Mouse (Mus musculus) heart, postnatal 14 days (tissue): ENCODE measurements around the gene Rph3al. TPM values are rescaled to one million over a fixed set of nuclear protein-coding genes. Genes with fewer than 3 reads are reported as not detected.
A peak's percentile ranks its signal among the peaks of the same experiment; 100 is the strongest.

Source experiments
- DNase-seq, 2 experiments: peaks; one replicate each; pipeline ENCODE4 v3.0.0; 2021 to 2022
- intact Hi-C: fragments of 180-260 bp; cut with DNase I; formaldehyde crosslinking; loops from one replicate; pipeline ENCODE4 v1.15.1; 2025
- long read RNA-seq, 2 experiments: library from polyadenylated mRNA; stranded (forward); transcript quantifications; one replicate each; pipeline ENCODE4 v2.0.0; 2021
- total RNA-seq, 2 experiments: library from RNA; stranded (reverse); gene quantifications; 2 replicates each; pipeline ENCODE4 v1.2.3; 2021

Rph3al gene
- 10 to 100 TPM; 12.8 to 16.6 TPM for total RNA-seq
- long read RNA-seq, experiment 1, partial matches to known transcripts, result 0 of 15 reads
- long read RNA-seq, experiment 1, other reads (novel, unspliced or antisense), result 11 of 15 reads
- long read RNA-seq, experiment 2, partial matches to known transcripts, result 0 of 19 reads
- long read RNA-seq, experiment 2, other reads (novel, unspliced or antisense), result 19 of 19 reads

DNA sequence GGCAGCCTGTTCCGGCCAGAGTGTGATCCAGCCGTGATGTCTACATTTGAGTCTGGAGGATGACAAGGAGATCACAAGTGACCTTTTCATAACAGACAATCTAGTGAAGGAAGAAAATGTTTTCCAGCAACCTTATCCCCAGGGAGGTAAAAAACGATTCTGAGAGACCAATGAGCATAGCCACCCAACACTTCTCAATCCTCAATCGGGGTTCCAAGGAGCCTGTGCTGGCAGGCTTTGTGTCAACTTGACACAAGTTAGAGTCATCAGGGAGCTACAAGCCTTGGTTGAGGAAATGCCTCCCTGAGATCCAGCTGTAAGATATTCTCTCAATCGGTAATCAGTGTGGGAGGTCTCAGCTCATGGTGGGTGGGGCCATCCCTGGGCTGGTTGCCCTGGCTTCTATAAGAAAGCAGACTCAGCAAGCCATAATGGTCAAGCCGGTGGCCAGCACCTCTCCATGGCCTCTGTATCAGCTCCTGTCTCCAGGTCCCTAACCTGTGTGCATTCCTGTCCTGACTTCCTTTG, at the start of gene Rph3al:
Gene Rph3al (minus strand): TSS at position 51 of the 528 bp plus-strand sequence.
- DNase-seq, result peak in 1 of 2 experiments; percentile 39
- intact Hi-C loops, result no loop called here

DNA sequence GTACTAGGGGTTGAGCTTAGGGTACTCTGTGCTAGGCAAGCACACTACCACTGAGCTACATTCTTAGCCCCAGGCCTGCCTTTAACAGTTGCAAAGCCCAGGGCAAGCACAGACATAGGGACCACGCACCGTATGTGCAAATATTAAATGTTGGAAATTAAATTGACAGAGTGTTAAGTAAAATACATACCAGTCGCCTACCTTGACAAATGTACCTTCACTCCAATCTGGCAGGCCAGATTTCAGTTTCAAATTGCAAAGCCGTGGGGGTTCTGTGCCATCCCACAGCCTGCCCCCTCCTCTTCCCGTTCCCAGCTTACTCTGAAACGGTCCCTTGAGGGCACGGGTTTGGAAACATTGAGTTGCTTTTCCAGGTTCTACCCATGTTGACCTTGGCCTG, 47.7 kb upstream of the Rph3al start:
- intact Hi-C loops, result no loop called here
- DNase-seq, result no peak

DNA sequence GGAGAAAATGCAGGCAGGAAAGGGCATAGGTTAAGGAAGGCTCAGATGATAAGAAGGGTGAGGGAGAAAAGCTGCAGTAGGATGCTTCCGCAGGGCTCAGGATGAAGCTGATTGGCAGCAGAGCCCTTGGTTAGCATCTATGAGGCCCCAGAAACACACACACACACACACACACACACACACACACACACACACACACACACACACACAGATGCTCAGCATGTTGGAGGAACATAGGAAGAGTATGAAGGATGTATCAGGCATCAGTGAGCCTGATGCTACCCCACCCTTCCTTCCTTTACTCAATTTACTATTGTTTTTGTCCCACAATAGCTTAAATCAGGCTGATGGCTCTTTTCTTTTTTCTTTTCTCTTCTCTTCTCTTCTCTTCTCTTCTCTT, 46.4 kb upstream of the Rph3al start:
- DNase-seq, result no peak
- intact Hi-C loops, result no loop called here

DNA sequence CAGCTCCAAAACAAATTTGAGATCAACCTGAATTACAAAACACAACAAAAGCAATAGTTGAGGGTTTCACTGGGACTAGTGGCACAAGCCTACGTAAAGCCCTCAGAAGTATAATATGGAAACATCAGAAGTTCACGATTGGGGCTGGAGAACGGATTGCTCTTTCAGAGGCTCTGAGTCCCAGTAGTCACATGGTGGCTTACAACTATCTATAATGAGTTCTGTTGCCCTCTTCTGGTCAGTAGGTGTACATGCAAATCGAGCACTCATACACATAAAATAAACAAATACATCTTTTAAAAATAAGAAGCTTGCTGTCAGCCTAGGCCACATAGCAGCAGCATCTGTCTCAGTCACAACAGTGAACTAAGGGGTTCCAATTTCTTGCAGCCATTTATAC, 45.0 kb upstream of the Rph3al start:
- DNase-seq, result no peak
- intact Hi-C loops, result no loop called here

DNA sequence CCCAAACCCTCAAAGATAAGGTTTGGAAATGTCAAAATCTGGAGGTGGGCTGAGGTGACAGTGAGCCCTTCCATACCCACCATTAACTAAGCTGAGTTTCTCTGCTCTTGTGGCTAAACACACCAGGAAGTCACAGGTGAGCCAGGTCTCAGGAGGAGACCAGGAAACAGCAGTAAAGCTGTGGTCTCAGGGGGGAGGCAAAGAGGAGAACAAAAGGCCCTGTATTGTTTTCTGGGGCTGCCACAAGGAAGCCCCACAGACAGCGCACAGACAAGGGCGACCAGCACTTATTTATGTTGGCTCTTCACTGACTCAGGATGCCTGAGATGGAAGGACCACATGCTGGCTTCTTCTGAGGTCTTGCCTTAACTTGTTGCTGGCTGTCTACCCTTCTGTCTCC, 42.2 kb upstream of the Rph3al start:
- intact Hi-C loops, result no loop called here

DNA sequence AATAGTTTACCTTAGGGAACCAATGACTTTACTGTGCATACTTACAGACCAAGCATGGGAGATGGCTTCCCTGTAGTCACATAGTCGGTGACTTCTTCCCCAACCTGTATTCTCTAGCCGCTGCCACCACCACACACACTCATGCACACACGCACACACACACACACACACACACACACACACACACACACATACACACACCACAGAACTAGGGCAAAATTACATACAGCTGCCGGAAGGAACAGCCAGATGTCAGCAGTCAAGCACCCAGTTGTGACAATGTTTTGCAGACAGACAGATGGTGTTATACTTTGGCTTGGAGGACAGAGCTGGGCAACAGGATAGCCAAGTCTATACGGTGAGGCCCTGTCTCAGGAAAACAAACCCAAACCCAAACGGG, 39.8 kb upstream of the Rph3al start:
- no peak for DNase-seq
- intact Hi-C loops, result no loop called here

More for the DNA sequence above, 42.2 kb upstream of the Rph3al start:
- DNase-seq, result no peak

DNA sequence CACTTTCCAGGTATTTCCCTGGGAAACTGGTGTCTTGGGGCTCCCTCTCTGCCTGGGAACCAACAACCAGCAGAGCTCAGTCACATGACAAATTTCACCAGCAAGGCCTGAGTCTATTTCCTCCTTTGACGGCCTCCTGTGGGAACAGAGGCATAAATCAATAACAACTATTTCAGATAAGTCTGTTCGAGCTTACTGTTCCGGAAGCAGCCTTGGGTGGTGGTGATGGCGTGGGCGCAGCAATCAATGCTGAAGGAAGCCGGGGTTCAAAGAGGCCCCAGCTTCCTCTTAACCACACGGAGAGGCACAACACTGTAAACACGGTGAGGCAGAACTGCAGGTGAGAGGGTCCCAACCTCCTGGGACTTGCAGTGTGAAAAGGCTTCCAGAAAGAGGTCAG, 38.5 kb upstream of the Rph3al start:
- DNase-seq, result no peak
- intact Hi-C loops, result no loop called here

DNA sequence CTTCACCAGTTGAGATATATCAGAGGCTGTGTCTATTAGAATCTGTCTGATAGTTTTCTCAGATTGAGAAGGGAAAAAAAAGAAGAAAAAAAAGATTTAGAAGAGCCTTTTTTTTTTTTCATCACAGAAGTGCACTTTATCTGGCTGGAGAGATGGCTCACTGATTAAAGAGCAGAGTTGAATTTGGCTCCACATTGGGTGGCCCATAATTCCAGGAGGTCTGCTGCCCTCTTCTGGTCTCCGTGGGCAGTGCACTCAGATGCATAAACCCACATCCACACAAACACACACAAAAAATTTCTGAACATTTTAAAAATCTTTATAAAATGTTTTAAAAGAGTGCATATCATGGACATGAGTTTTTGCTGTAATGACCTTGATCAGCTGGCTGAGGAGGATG, 35.8 kb upstream of the Rph3al start:
- DNase-seq, result no peak
- intact Hi-C loops, result no loop called here

DNA sequence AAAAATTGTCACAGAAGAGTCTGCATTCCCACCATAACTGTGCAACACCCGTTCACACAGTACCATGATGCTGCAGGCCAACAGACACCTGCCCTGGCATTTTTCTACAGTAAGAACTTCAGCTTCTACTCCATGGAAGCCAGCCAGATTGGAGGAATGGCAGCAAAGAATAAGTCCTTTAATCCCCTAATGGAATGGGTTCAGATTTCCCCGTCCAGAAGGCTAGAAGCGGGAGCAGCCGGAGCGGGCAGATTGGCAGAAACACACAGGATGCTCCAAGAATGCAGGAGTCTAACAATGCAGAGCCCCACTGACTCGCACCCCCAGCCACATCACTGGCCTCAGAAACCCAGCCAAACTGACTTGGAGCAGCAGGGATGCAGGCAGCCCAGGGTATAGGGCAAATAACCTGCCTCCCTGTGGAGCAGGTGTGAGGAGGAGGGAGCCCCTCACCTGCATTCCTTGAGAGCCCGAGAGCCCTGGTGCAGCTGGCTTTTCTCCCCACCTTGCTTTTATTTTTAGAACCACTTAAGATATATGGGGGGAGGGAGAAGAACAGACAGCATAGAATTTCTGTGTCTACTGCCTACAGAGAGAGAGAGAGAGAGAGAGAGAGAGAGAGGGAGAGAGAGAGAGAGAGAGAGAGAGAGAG, 34.8 kb upstream of the Rph3al start:
- intact Hi-C loops, result no loop called here
- no peak for DNase-seq

DNA sequence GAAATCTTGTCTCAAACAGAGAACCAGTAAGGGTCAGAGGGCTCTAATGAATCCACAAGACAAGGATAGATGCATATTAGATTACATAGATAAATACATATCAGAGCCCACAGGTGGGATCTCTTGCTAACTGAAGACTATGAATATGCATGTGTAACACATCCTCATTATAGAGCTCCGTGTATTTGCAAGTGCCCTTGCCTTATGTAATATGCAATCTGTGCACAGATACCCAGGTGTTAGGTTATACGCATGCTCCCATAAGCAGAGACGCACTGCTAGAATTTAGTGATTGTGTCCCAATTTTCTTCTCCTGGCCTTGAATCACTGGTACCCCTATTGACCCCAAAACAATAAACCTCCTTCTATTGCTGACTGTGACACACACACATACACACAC, 34.0 kb upstream of the Rph3al start:
- intact Hi-C loops, result no loop called here
- DNase-seq, result no peak

DNA sequence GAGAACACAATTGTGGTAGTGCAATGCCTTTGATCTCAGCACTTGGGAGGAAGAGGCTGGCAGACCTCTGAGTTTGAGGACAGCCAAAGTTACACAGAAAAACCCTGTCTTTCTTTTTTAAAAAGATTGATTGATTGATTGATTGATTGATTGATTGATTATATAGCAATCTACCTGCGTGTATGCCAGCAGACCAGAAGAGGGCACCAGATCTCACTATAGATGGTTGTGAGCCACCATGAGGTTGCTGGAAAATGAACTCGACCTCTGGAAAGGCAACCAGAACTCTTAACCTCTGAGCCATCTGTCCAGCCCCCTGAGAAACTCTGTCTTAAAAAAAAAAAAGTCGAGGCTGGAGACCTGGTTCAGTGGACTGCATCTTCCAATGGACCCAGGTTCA, 32.4 kb upstream of the Rph3al start:
- intact Hi-C loops, result no loop called here
- DNase-seq, result no peak

DNA sequence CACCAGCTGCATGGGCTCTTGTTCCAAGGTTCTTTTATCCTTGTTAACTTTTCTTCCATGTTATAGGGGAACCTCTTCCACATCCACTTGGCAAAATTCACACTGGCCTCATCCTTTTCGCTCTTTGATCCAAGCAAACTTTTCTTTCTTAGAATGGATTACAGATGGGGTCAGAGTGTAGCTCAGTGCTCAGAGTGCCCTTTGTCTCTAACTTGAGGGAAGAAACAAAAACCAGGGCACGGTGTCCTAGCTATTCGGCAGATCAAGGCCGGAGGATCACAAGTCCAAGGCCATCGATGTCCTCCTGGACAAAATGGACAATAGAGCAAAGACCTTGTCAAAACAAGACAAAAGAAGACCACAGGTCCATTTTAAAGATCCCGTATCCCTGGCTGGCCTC, 30.5 kb upstream of the Rph3al start:
- intact Hi-C loops, result loop anchor here (5.0 kb wide), 1 partner anchor 36 kb away; no protein-coding TSS in a partner anchor
- no peak for DNase-seq

DNA sequence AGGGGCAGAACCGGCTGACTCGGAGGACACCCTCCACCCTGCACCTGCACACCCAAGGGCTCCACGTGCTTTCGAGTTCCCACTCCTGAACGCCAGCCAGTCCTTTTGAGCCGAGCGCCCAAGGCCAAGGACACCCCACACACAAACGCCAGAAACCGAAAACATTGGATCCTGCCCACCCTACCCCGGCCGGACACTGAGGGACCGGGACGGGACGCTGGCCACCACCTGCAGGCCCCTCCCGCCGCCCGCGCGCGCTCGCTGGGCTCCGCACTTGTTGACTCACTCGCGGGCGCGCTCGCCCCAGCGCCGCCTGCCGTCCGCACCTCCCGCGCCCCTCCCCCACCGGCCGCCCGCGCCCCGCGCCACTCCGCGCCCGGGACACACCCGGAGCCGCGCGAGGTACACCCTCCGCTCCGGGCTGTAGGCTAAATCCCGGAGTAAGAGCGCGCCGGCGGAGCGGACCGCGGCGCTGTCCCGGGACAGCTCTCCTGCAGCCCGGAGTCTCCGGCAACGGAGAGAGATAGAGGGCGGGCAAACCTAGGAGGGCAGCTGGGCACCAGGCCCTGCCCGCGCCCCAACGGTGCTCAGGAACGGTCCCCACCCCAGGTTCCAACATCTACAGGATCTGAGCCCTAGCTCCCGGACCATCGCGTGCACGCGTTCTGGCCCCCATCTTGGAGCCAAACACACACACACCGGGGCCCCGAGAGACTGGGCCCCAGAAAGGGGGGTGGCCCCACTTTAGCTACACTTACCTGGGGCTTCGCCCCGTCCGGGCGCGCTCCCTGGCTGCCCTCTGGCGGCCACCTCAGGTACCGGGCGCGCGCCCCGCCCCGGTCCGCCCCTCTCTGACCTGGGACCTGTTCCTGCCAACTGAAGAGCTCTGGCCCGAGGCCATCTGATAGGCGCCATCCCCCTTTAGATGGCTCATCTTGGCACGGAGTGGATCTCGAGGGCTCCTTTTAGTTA, 28.5 kb upstream of the Rph3al start:
- intact Hi-C loops, result loop anchor here (1.0 to 5.0 kb wide), 4 partner anchors 34 to 252 kb away; no protein-coding TSS in a partner anchor
- peak; percentile 86 to 91 for DNase-seq

DNA sequence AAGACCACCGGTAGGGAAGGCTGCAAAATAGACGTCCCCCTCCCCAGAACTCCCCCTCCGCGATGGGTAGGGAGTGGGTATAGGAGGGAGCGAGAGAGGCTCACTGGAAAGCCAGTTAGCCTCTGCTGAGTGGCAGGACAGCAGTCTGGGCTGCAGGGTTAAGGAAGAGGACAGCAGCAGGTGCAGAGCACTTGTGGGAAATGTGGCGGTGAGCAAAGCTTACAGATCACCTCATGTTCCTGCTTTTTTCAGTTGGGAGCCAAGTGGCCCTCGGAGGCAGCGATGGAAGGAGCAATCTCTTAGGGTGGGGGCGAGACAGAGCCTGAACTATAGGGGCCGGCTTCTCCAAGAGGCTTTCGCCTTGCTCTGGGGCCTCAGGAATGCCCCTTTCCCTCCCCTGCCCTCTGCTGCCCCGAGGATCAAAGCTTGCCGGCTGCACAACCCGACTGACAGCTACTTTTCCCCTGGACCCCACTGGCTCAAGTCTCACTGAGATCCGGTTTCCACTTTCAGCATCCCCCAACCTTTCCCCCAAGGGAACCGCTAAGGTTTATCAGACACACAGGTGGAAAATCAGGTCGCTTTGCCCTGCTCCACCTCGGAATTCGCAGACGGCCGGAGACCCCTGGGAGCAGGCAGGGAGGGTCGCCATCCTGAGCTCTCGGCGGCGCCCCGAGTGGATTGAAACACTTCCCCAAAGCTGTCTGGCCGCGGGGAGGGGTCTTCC, 27.6 kb upstream of the Rph3al start:
- intact Hi-C loops, result loop anchor here (1.0 to 5.0 kb wide), 4 partner anchors 34 to 251 kb away; no protein-coding TSS in a partner anchor

DNA sequence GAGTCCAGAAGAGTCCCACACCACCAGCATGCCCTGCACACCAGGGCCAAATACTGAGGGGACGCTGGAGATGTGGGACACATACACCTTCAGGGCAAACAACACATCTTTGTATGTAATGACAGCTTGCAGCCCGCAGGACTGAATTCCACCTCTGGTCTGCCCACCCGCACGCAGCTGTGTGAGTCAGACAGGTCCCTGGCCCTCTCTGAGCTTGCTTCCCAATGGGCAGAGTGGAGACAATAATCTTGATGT, 26.2 kb upstream of the Rph3al start:
- intact Hi-C loops, result no loop called here
- no peak for DNase-seq

More for the DNA sequence above, 27.6 kb upstream of the Rph3al start:
- no peak for DNase-seq

DNA sequence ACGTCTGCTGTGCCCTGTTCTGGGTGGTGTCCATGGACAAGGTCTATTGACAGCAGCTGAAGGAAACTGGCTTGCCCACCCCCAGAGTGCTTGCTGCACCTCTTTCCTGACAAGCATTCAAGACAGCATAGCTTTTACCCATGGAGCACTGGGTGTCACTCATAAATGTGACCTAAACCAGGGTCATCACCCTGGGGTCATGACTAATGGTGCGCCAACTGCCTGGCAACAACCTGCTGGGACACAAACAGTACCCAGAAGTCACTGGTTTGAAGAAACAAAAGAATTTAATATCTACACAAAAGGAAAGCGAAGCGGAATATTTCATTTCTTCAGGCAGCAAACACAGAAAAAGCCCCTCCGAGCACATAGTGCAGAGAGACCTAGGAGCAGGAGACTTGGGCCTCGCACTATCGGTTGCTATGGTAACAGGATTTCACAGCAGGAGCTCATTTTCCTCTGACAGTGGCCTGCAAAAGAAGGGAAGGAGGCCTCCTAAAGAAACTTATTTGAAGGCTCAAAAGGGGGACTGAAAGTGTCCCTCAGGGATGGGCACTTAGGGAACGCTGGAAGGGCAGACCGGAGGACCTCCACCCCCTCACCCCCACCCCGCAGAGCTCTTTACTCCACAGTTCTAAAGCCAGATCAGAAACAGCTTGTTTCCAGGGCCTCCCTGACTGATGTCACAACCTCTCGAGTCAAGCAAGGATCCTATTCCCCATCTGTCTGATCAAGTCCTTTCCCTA, 25.7 kb upstream of the Rph3al start:
- intact Hi-C loops, result no loop called here
- no peak for DNase-seq

DNA sequence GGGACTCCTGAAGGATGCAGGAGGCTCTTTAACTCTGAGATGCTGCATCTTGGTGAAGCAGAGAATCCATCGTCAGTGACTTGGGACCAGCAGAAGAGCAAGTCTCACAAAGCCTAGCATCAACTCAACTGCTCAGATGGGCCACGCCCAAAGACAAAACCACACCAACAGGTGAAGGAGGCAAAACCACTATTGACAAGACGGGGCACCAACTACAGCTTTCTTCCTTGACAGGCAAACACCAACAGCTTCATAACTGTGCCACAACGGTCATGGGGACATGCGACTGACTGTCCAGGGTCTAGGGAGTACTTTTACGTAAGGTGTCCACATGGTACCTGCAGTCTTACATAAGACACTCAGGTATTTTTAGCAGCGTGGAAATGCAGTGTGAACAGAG, 23.6 kb upstream of the Rph3al start:
- no peak for DNase-seq
- intact Hi-C loops, result no loop called here

DNA sequence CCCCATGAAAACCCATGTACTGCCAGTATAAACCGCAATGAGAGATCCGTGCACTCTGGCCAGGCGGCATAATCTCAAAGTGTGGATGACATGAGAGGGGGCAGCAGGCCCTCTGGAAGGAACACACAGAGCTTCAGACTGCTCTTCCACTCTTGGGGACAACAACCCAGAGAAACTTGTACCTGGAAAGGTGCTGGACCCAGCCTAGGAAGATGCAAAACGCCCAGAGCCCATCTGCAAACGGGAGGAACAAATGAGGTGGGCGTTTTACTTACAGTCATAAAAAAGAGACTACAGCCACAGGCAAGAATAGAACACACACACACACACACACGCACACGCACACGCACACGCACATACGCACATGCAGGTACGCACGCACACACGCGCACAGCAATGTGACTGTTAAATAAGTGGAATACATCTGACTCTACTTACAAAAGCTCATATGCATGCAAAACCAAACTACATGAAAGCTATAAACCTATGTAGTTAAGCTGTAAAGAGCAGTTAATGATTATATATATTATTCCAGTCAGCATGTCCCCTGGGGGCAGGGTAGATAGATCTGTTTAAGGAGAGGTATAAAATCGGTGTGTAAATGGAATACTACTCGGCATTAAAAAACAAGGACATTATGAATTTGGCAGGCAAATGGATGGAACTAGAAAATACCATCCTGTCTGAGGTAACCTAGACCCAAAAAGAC, 19.0 kb upstream of the Rph3al start:
- no peak for DNase-seq
- intact Hi-C loops, result no loop called here

DNA sequence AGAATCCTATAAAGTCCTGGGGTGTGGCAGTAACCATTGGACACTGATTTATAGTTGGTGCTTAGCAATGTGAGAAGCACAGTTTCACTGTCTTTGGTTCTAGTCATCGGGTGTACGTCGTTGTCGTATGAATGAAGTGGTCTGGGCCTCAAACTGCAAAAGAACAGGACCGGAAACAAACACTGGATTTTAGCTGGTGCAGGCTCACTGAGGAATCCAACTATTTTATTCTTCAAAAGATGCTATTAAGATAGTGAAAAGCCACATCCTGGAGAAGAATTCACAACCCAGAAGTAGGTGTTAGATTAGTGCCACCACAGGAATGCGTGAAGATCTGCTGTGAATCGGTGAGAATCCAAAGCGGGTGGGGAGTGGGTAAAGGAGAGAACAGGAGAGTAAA, 18.4 kb upstream of the Rph3al start:
- intact Hi-C loops, result no loop called here
- DNase-seq, result no peak
